Mouse (Mus musculus) limb, embryonic 10.5 days (tissue): ENCODE results near the gene Syt1. TPM values are rescaled to one million over a fixed set of nuclear protein-coding genes. Genes with fewer than 3 reads are reported as not detected.

Experiments used
- DNase-seq: peaks from one replicate; pipeline ENCODE4 v3.0.0-alpha.2; 2017; ENCODE audit warnings: low spot score
- H3K27ac ChIP-seq: fragments of 300-500 bp; sonication (generic); 2 replicates; pipeline ENCODE4 v1.5.1; 2016; ENCODE audit warnings: mild to moderate bottlenecking
- H3K27me3 ChIP-seq: fragments of 300-500 bp; sonication (generic); 2 replicates; pipeline ENCODE4 v1.6.1; 2016; ENCODE audit warnings: low read depth, mild to moderate bottlenecking; ENCODE audit not compliant: poor library complexity, severe bottlenecking
- H3K36me3 ChIP-seq: fragments of 300-500 bp; sonication (generic); 2 replicates; pipeline ENCODE4 v1.6.1; 2016; ENCODE audit warnings: mild to moderate bottlenecking, moderate library complexity
- H3K4me1 ChIP-seq: fragments of 300-500 bp; sonication (generic); 2 replicates; pipeline ENCODE4 v1.6.1; 2016
- H3K4me3 ChIP-seq: fragments of 300-500 bp; sonication (generic); 2 replicates; pipeline ENCODE4 v1.5.1; 2016; ENCODE audit warnings: mild to moderate bottlenecking, moderate library complexity
- H3K9me3 ChIP-seq: fragments of 300-500 bp; sonication (generic); replicated peaks from 2 replicates; pipeline ENCODE4 v1.6.1; 2016; ENCODE audit warnings: mild to moderate bottlenecking
- WGBS: fragments of 180-500 bp; shearing (Covaris S2); methylation state at CpG from one replicate; pipeline ENCODE4 v1.1.7; 2016; 5-methylcytosine and 5-hydroxymethylcytosine counted together
- polyA plus RNA-seq: library from polyadenylated mRNA; unstranded; fragments of >200 nt; fragmentation: Nextera tagmentation; extraction: Ambion mirVana; gene quantifications from 2 replicates; pipeline ENCODE4 v1.2.1, GENCODE M21; 2016

Gene Syt1
- polyA plus RNA-seq, 1 experiment from 2014 or later = 0.13 TPM

DNA sequence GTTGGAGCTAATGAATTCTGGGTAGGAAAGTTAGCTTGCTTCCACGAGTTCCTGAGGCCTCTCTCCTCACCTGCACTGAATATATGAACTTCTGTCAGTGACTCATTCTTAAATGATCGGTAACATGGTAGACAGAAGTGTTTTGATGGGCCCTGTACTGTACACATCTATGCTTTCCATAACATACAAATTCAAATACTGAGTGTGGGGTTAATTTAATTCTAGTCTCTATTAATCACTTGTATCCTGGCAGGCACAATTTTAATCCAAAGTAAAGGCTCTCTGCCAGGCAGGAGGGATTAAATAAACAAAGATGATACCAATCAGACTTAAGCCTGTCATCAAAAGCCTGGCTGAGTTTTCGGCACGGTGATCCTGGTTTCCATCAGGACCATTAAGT is 136.1 kb downstream of the Syt1 start:
- Histone ChIP-seq H3K4me3 (no peak overlapping the region), H3K9me3 (no peaks in the 10 kb centered on the region), H3K4me1 (no peaks in the 10 kb centered on the region), H3K27me3 (no peaks in the 10 kb centered on the region), H3K36me3 (no peaks in the 10 kb centered on the region), H3K27ac (no peak overlapping the region)
- no peak for DNase-seq
- 79% methylated on average over 4 of the region's 4 CpGs for WGBS

DNA sequence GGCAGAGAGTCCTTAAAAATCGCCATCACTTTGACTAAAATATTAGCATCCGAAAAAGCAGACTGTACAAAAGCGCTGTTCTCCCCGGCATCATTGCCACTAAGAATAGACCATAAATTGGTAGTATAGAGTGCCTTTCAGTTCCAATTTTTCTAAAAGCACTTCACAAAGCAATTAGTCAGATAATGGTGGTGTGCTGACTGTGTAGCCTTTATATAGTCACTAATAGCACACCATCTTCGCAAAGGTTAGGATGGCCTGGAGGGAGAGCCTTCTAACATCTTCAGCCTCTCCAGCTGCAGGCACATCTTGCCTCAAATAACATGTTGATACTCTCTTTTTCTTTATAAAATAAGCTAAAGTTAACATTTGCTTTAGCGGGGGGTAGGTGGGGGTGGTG is 138.4 kb downstream of the Syt1 start:
- no peaks in the 10 kb centered on the region for H3K27me3 ChIP-seq
- H3K27ac ChIP-seq = no peak overlapping the region
- no peak for DNase-seq
- no peak overlapping the region for H3K4me3 ChIP-seq
- H3K4me1 ChIP-seq = no peaks in the 10 kb centered on the region
- WGBS = 93% methylated on average over 6 of the region's 6 CpGs
- H3K9me3 ChIP-seq = no peaks in the 10 kb centered on the region
- no peaks in the 10 kb centered on the region for H3K36me3 ChIP-seq

DNA sequence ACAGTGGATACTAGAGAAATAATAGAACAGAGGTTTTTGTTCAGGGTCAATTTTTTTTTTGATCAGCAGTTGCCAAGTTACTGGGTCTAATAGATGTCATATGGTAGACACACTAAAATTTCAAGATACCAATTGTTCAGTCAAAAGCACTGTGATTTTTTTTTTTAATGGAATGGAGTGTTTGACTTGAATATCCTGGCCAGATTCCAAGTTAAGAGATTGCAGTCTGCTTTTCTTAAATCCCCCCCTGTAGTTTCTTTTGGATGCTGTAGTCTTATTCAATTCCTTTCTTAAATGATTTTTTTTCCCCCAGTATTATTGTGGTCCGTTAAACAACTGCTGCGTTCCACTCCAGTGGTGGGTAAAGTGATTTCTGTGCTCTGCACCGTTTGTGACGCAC is 140.2 kb downstream of the Syt1 start:
- 95% methylated on average over 4 of the region's 4 CpGs for WGBS
- Histone ChIP-seq H3K9me3 (no peaks in the 10 kb centered on the region), H3K27ac (no peak overlapping the region), H3K4me3 (no peak overlapping the region), H3K27me3 (no peaks in the 10 kb centered on the region), H3K4me1 (no peaks in the 10 kb centered on the region), H3K36me3 (no peaks in the 10 kb centered on the region)
- DNase-seq = no peak

DNA sequence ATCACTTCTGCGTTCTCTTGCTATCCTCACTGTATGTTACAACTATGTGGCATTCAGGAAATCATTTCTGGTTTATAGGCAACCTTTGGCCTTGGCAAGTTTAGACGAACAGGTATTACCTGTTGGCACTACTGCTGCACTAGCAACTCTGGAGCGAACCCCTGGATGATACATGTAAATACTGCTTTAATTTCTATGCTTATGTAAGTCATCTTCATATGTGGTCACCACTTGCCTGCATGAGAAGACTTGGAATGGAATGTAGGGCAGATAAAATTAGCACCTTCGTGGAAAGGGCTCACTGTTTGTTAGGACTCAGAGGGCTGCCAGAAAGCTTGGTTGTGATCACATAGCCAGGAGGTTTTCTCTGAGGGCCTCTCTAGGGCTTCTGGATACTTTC is 142.6 kb downstream of the Syt1 start:
- H3K4me1 ChIP-seq = no peaks in the 10 kb centered on the region
- no peaks in the 10 kb centered on the region for H3K36me3 ChIP-seq
- H3K4me3 ChIP-seq = no peak overlapping the region
- DNase-seq = no peak
- H3K27me3 ChIP-seq = no peaks in the 10 kb centered on the region
- H3K27ac ChIP-seq = no peak overlapping the region
- no peaks in the 10 kb centered on the region for H3K9me3 ChIP-seq
- 92% methylated on average over 4 of the region's 4 CpGs for WGBS

DNA sequence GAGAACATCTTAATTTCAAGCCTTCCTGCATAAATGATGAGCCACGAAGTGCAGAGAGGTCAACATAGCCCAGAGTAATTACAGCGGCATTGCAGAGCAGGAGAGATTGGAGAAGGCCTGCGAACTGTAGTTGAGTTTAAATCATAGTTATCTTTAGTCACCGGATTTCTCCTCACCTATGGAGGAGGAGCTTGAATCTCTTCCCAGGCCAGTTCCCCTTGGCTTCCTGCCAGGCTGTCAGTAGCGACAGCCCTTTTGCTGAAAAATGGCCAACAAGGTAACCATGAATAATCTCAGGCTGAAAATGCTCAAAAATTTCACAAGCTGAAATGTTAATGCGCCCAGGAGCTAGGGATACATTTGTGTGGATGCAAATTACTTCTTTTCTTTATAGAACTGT is 143.6 kb downstream of the Syt1 start:
- Histone ChIP-seq H3K4me1 (no peaks in the 10 kb centered on the region), H3K27me3 (no peaks in the 10 kb centered on the region), H3K4me3 (no peak overlapping the region), H3K27ac (no peak overlapping the region), H3K9me3 (no peaks in the 10 kb centered on the region), H3K36me3 (no peaks in the 10 kb centered on the region)
- whole genome bisulfite sequencing = 85% methylated on average over 6 of the region's 6 CpGs
- DNase-seq = no peak

DNA sequence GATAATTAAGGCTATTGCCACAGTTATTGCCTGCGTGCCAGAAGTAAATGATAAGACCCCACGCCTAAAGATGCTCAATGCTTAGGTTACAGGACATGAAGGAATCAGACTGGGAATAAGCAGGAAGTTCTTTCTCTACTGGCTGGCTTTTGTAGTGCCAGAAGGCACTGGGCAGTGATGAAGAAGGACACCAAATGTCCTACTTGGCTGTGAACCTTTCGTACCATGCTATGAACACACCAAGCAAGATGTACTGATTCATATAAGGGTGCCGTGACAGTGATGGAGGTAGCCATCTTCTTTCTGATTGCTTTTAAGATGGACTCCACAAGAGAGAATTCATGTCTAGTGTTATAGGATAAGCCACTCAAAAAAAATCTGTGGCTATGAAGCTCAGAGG is 145.2 kb downstream of the Syt1 start:
- Histone ChIP-seq H3K4me3 (no peak overlapping the region), H3K36me3 (no peaks in the 10 kb centered on the region), H3K9me3 (no peaks in the 10 kb centered on the region), H3K4me1 (no peaks in the 10 kb centered on the region), H3K27me3 (no peaks in the 10 kb centered on the region), H3K27ac (no peak overlapping the region)
- DNase-seq = no peak
- WGBS = 92% methylated on average over 4 of the region's 4 CpGs

DNA sequence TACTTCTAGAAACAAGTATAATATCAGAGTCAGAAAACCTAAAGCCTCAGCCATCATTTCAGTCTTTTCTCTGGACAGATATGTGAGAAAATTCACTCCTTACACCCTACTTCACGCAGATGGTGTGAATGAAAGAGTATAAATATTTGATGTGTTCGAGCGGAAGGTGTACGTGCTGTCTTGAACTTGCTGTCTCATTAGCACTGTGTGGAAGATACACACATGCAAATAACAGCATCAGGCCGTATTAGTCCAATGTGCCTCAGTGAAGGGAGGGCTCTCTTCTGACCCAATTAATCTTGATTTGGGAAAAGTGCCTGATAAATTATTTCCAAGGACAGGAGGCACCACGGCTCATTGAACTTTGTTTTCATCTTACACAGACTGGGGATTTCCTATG is 154.8 kb downstream of the Syt1 start:
- no peaks in the 10 kb centered on the region for H3K36me3 ChIP-seq
- no peaks in the 10 kb centered on the region for H3K9me3 ChIP-seq
- WGBS = 88% methylated on average over 6 of the region's 6 CpGs
- no peak overlapping the region for H3K4me3 ChIP-seq
- H3K27ac ChIP-seq = no peak overlapping the region
- no peak for DNase-seq
- no peaks in the 10 kb centered on the region for H3K4me1 ChIP-seq
- no peaks in the 10 kb centered on the region for H3K27me3 ChIP-seq

DNA sequence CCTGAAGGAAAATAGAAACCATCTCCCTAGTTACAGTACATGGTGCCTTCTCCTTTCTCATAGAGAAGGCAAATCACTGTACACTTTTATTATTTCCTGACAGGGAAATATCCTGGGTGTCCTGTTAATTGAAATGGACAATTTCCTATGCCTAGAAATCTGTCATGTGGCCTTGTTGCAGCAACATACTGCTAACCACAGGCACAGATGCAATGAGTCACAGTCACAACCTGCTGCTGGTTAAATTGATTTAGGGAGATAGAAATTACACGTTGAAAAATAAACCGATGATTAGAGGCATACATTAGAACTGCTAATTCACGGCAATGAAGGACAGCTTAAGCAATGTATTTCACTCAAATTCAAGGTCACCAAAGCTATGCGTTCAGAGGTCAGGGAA is 158.0 kb downstream of the Syt1 start:
- Histone ChIP-seq H3K9me3 (no peaks in the 10 kb centered on the region), H3K27me3 (no peaks in the 10 kb centered on the region), H3K27ac (no peak overlapping the region), H3K36me3 (no peaks in the 10 kb centered on the region), H3K4me1 (no peaks in the 10 kb centered on the region), H3K4me3 (no peak overlapping the region)
- 87% methylated on average over 4 of the region's 4 CpGs for WGBS
- DNase-seq = no peak

DNA sequence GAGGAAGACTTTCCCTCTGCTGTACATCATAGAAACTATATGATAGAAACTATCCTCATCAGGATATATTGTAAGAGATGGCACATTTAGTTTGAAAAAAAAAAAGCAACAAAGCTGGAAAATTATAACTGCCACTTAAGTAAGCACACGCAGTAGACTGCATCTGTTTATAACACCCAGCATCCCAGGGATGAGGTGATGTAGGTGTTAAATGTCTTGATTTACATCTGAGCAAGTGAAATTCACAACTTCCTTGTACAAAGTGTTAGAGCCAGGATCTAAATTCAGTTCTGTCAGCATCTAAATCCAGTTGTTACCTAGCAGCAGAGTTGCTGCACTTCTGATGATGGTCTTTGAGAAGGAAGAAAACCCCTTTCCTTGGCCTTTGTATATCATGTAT is 173.3 kb downstream of the Syt1 start:
- H3K9me3 ChIP-seq = no peaks in the 10 kb centered on the region
- H3K36me3 ChIP-seq = no peaks in the 10 kb centered on the region
- no peaks in the 10 kb centered on the region for H3K4me1 ChIP-seq
- 90% methylated on average over 1 of the region's 1 CpGs for WGBS
- H3K4me3 ChIP-seq = no peak overlapping the region
- no peak overlapping the region for H3K27ac ChIP-seq
- no peaks in the 10 kb centered on the region for H3K27me3 ChIP-seq
- no peak for DNase-seq

DNA sequence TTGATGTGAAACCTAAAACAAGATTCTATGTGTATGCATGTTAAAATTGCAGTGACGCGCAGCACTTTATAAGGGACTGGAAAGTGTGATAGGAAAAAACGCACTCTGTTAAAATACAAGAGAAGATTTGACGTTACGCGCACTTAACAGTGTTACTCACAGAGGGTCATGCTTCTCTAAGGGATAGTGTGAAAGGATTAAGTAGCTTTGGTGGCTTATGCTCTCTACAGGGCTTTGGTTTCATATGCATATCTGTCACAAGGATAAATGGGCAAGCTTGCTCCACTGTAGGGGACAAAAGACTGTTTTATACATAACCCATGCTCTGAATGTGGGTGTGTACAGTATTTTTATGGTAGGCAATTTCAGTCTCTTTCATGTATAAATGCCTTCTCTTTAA is 178.5 kb downstream of the Syt1 start:
- no peaks in the 10 kb centered on the region for H3K4me1 ChIP-seq
- no peak overlapping the region for H3K27ac ChIP-seq
- WGBS = 93% methylated on average over 6 of the region's 6 CpGs

DNA sequence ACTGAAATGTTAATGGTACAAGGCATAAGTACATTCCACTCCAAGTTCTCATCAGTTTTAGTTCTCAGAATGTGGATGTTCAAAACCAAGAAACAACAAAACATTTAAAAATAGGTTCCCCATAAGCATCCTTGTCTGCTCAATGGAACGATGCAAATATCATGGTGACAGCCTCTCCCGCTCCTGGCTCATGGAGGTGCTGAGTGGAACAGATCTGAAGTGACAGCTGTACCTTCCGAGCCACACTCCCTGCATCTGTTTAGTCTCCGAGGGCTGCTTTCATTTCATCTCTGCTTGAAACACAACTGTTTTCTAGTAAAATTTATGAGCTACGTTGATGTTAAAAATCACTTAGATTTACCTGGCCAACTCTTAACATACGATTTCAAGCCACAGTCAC is 179.0 kb downstream of the Syt1 start:
- 81% methylated on average over 6 of the region's 6 CpGs for WGBS
- DNase-seq = no peak
- H3K27ac ChIP-seq = no peak overlapping the region
- no peaks in the 10 kb centered on the region for H3K4me1 ChIP-seq
- no peaks in the 10 kb centered on the region for H3K27me3 ChIP-seq
- no peak overlapping the region for H3K4me3 ChIP-seq
- H3K36me3 ChIP-seq = no peaks in the 10 kb centered on the region
- no peaks in the 10 kb centered on the region for H3K9me3 ChIP-seq

More for the DNA sequence above, 178.5 kb downstream of the Syt1 start:
- Histone ChIP-seq H3K4me3 (no peak overlapping the region), H3K27me3 (no peaks in the 10 kb centered on the region), H3K36me3 (no peaks in the 10 kb centered on the region), H3K9me3 (no peaks in the 10 kb centered on the region)
- DNase-seq = no peak

DNA sequence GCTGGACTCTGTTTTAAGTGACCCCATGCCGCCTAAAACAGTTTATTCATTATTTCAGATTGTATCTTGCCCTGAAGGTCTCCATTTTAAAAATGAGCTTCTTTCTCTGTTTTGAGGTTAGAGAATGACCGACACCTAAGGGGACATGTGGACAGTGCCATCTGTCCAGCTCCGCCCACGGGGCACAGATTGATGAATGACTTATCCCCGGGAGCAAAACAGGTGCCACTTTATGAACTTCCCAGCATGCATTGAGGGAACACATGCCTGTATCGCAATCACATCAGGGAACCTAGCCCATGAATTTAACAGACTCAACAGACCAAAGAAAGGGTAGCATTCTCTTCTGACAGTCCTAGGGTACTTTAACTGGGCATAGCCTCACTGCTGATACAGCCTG is 188.5 kb downstream of the Syt1 start:
- WGBS = 97% methylated on average over 6 of the region's 6 CpGs
- H3K27me3 ChIP-seq = no peaks in the 10 kb centered on the region
- no peaks in the 10 kb centered on the region for H3K9me3 ChIP-seq
- no peak for DNase-seq
- H3K4me1 ChIP-seq = no peaks in the 10 kb centered on the region
- no peaks in the 10 kb centered on the region for H3K36me3 ChIP-seq
- no peak overlapping the region for H3K4me3 ChIP-seq
- no peak overlapping the region for H3K27ac ChIP-seq

DNA sequence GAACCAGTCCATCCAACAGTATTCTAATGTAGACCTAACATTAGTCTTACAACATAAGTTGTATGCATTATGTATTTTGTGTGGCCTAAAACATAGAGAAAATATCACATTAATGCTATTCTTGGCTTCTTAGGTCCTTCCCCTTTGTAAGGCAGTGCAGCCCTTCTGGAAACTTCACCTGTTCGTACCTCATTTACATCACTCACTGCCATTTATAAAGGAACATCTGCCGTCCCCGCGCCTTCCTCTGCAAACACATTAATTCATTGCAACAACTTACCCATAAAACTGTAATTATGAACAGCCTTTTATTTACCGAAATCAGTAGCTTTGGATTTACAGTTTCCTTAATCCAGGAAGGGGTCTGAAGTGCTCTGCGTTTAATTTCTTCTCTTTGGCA is 195.4 kb downstream of the Syt1 start:
- DNase-seq = no peak
- 87% methylated on average over 6 of the region's 6 CpGs for WGBS
- no peaks in the 10 kb centered on the region for H3K9me3 ChIP-seq
- no peaks in the 10 kb centered on the region for H3K27me3 ChIP-seq
- no peak overlapping the region for H3K27ac ChIP-seq
- H3K4me1 ChIP-seq = no peaks in the 10 kb centered on the region
- no peak overlapping the region for H3K4me3 ChIP-seq
- H3K36me3 ChIP-seq = no peaks in the 10 kb centered on the region

DNA sequence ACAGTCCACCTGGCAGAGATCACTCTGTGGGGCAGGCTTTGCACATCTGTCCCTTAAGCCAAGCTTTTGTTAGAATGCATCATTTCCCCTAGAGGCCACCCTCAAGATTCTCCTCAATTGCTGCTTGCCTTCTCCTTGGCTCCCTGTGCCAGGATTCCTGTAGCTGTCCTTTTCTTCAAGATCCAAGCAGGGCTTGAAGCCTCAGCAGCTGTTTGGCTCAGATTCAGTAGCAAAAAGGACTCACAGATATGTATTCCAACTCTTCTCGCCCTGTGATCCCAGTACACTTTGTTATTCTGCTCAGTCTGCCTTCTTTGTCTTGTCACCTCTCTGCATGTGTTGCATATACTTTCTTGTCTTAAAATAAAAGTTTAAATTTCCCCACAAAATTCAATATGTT is 206.4 kb downstream of the Syt1 start:
- DNase-seq = no peak
- 79% methylated on average over 1 of the region's 1 CpGs for WGBS

More for the DNA sequence above, 206.4 kb downstream of the Syt1 start:
- Histone ChIP-seq H3K27ac (no peak overlapping the region), H3K27me3 (no peaks in the 10 kb centered on the region), H3K4me1 (no peaks in the 10 kb centered on the region), H3K4me3 (no peak overlapping the region), H3K9me3 (no peaks in the 10 kb centered on the region), H3K36me3 (no peaks in the 10 kb centered on the region)
